ENCODE assay signal across 20 mouse cellular contexts in the genomic region with DNA sequence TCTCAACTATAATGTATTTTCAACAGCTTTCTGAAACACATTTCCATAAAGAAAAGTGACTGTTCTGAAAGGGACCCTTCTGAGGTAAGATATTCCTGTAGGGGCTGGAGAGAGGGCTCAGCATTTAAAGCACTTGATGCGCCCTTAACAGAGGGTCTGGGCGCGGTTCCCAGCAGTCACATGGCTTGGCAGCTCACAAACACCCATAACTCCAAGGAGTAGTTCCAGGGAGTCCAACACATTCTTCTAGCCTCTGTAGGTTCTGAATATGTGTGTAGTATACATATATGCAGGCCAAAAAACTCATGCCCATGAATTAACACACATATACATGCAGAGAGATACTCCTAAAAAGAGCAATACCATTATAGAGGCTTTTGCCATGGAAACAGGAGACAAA.
"Had no signal": no experiment of that assay in that cellular context is flagged by ENCODE, and none has a peak within 500 bp of the region (broad histone marks: within the 10 kb centered on the region; RNA-seq: fewer than 3 reads in every experiment).

No protein-coding gene starts in this region.

- H3K9ac ChIP-seq: limb, embryonic 13.5 days; liver, embryonic 12.5 days; liver, embryonic 15.5 days; lung, embryonic 15.5 days; midbrain, embryonic 12.5 days; midbrain, embryonic 15.5 days; stomach, embryonic 15.5 days had no signal

- H3K27me3 ChIP-seq: limb, embryonic 13.5 days; liver, embryonic 12.5 days; liver, embryonic 15.5 days; lung, embryonic 15.5 days; megakaryocyte, embryonic 14.5 days; midbrain, embryonic 12.5 days; midbrain, embryonic 15.5 days; stomach, embryonic 15.5 days had no signal

- ATAC-seq: liver, embryonic 12.5 days; midbrain, embryonic 15.5 days had no signal

- DNase-seq: kidney, postnatal 25 days; layer of hippocampus, adult 9-11 months; liver; lung, adult 18-20 months; lung, postnatal 10 days; lung, postnatal 36 days; right cerebral cortex, postnatal 14 days; spleen, adult 18-20 months; thymus, postnatal 25 days had no signal

- H3K4me1 ChIP-seq: limb, embryonic 10.5 days; liver, embryonic 12.5 days; liver, embryonic 15.5 days; lung, embryonic 15.5 days; megakaryocyte, embryonic 14.5 days; midbrain, embryonic 12.5 days; midbrain, embryonic 15.5 days; stomach, embryonic 15.5 days had no signal

- H3K4me2 ChIP-seq: limb, embryonic 13.5 days; liver, embryonic 12.5 days; liver, embryonic 15.5 days; lung, embryonic 15.5 days; midbrain, embryonic 12.5 days; midbrain, embryonic 15.5 days; stomach, embryonic 15.5 days had no signal

- H3K9me3 ChIP-seq: limb, embryonic 10.5 days; liver, embryonic 15.5 days; lung, embryonic 15.5 days; midbrain, embryonic 12.5 days; midbrain, embryonic 15.5 days; stomach, embryonic 15.5 days had no signal

- H3K27ac ChIP-seq: kidney, postnatal 0 days; layer of hippocampus, adult 2 months; limb, embryonic 10.5 days; limb, embryonic 13.5 days; liver, embryonic 12.5 days; liver, embryonic 15.5 days; lung, embryonic 15.5 days; midbrain, embryonic 12.5 days; midbrain, embryonic 15.5 days; stomach, embryonic 15.5 days had no signal

- H3K36me3 ChIP-seq: limb, embryonic 10.5 days; limb, embryonic 13.5 days; liver, embryonic 12.5 days; liver, embryonic 15.5 days; lung, embryonic 15.5 days; midbrain, embryonic 12.5 days; midbrain, embryonic 15.5 days; stomach, embryonic 15.5 days had no signal

- H3K4me3 ChIP-seq: layer of hippocampus, adult 2 months; limb, embryonic 10.5 days; limb, embryonic 13.5 days; liver, embryonic 12.5 days; liver, embryonic 15.5 days; lung, embryonic 15.5 days; megakaryocyte, embryonic 14.5 days; midbrain, embryonic 12.5 days; midbrain, embryonic 15.5 days; stomach, embryonic 15.5 days had no signal
